Mouse (Mus musculus) WW6 (cell line): ENCODE measurements around the gene Glod5.
"Not testable (repeated sequence)": the region's sequence is repeated elsewhere in the genome, so short reads cannot be mapped to it uniquely, and the experiment has no call there.

Experiments
- DNase-seq: peaks from one replicate; pipeline ENCODE4 v3.0.0-alpha.2; 2013; ENCODE audit warnings: low read depth, low spot score

The Glod5 gene

GRCm38 (mm10) chrX:8018286-8018685 is at the start of gene Glod5:
TSS of gene Glod5 (minus strand) at chrX:8018492.
- DNase-seq, result no peak

- not testable (repeated sequence) for DNase-seq
Observed at GRCm38 (mm10) chrX:8051044-8051781, 32.9 kb upstream of the Glod5 start.

DNA sequence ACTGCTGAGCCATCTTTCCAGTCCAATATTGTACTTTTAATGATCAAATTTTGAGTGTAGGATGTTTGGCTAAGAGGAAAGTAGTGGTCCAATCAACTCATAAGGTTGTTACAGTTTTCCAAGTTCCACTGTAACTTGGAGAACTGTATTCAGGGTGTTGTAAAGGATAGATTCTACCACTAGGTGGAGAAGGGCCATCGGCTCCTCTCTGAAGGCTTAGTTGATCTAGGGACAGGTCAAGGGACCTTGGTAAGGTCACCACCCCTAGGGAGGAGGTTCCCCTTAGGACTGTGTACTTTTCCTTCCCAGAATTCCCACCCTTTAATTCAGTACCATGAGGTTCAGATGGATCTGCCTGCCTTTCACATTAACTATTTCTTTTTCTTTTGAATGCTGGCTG is 14.7 kb upstream of the Glod5 start:
- DNase-seq, result no peak

DNA sequence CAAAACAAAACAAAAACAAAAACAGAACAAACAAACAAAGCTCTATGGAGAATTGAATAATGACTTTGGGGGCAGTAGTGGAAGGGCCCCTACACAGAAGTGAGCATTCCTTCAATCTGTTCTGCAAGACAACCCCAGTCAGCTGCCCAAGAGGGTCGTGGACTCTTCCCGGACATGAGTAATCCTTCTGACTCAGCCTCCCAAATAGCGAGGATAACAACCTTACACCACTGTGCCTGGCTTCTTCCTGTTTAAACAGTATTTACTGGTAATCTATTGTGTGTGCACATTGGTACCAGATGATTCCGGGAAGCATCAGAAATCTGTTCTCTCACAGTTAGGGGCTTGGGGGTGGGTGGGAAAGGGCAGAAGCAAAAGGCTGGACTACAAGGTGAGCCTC is 8.5 kb upstream of the Glod5 start:
- DNase-seq, result no peak

DNA sequence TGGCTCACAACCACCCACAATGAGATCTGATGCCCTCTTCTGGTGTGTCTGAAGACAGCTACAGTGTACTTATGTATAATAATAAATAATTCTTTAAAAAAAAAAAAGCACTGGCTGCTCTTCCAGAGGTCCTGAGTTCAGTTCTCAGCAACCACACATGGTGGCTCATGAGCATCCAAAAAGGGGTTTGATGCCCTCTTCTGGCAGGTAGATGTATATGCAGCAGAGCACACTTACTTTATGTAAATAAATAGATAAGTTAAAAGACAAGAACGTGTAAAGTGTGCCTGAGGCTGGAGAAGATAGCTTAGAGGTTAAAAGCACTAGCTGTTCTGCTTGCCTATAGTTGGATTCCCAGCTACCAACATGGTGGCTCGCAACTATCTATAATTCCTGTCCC is 6.5 kb upstream of the Glod5 start:
- no peak for DNase-seq

DNA sequence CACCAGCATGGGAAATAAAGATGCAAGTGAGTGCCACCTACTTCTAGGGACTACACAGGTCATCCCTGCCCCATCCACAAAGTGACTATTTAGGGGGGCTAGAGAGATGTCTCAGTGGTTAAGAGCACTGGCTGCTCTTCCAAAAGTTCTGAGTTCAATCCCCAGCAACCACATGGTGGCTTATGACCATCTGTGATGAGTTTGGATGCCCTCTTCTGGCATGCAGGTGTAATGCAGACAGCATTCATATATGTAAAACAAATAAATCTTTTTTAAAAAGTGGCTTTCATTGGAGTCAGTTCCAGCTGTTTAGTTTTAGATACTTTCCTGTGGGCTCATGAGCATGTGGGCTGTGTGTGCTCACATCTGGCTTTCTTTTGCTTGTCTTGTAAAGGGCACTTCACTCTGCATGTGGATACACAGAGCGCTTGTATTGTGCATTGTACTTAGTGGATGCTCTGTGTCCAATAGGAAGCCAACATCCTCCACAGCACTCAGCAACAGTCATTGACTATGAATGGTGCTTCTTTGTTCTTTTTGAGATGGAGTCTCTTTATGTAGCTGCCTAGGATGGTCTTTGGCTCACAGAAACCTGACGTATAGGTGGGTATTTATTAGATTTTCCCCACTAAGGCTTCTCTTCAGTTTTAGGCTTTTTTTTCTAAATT is 2.0 kb upstream of the Glod5 start:
- no peak for DNase-seq

- no peak for DNase-seq
Observed at GRCm38 (mm10) chrX:8017142-8017541, 1.1 kb downstream of the Glod5 start.

GRCm38 (mm10) chrX:8015675-8016074 is 2.6 kb downstream of the Glod5 start:
- not testable (repeated sequence) for DNase-seq

GRCm38 (mm10) chrX:8013569-8014314 is 4.5 kb downstream of the Glod5 start:
- no peak for DNase-seq

DNA sequence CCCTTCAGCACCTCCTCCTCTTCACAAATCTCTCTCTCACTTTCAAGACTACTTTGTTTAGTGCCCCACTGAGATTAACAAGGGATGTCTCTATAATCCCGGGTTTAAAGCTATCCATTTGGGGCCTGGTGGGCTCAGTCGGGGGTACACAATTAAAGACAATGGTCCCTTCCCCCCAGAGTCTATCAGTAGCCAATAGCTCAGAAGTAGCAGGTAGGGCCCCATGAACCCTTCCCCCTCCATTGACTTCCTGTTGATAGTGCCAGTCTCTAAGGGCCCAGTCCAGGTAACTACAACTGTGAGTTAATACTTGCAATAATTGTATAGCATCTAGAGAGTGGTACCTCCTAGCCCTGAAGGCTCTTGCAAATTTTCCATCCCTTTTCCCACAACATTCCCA is 5.1 kb downstream of the Glod5 start:
- no peak for DNase-seq

GRCm38 (mm10) chrX:8009356-8009755 is 8.9 kb downstream of the Glod5 start:
- DNase-seq, result not testable (repeated sequence)

- no peak for DNase-seq
Observed at GRCm38 (mm10) chrX:8008543-8008942, 9.7 kb downstream of the Glod5 start.

DNA sequence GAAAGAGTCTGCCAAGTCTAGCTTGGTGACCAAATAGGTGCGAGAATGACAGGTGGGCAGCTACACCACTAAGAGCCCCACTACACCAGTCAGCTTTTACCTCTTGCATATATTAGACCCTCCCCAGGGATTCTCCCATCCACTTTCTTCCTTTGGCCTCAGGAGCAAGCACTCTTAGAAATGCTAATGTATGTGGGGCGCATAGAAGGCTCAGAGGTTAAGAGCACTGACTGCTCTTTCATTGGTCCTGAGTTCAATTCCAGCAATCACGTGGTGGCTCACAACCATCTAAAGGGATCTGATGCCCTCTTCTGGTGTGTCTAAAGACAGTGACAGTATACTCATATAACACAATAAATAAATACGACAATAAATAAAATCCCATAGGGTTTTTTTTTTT is 15.3 kb downstream of the Glod5 start:
- no peak for DNase-seq

- no peak for DNase-seq
Observed at GRCm38 (mm10) chrX:8002001-8002400, 16.3 kb downstream of the Glod5 start.

DNA sequence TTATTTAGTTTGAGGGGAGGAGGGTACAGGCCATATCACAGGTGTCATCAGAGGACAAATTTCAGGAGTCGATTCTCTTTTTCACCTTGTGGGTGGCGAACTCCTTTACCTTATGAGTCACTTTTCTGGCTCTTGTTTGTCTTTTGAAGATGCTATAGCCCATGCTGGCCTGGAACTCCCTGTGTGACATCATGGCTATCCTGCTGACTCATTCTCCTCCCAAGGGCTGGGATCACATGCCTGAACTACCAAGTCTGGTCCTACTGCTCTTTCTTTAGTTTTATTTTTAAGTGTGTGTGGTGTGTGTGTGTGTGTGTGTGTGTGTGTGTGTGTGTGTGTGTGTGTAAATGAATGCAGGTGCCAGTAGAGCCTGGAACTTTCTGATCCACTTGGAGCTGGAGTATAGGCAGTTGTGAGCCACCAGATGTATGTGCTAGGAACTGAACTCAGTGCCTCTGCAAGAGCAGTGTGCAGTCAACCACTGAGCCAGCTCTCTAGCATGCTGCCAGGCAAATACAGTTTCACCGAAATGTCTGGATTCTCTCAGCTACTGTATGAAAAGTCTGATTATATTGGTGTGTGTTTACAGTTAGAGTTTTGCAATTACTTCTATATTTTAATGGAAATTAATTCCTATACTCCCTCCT is 17.6 kb downstream of the Glod5 start:
- DNase-seq, result no peak

- no peak for DNase-seq
Observed at GRCm38 (mm10) chrX:7993068-7993735, 25.1 kb downstream of the Glod5 start.

DNA sequence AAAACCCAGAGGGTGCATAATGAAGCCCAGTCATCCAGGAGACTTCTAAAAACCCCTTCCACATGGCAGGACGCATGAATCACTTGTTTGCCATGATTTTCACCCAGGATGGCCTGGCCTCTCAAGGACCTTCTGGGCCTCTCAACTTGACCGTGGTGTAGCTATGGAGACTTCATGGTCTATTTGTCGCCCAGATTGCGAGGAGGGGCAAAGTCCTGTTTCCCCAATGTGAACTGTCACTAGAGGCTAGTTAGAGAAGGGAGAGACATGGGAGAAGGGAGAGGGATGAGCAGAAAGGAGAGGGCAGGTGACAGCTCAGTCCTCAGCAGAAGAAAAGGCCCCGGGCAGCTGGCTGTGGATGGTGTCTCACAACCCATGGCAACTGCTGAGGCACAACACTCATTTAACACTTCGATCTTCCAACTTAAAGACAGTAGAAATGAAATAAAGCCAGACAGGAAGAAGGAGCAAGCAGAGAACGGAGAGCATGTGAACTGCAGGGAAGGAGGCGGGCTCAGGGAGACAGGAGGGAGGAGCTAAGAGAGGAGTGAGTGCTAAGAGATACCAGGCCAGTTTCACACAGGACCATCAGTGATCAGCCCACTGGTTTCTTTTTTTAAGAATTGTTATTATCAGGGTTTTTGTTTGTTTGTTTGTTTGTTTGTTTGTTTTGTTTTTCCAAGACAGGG is 25.8 kb downstream of the Glod5 start:
- DNase-seq, result no peak

GRCm38 (mm10) chrX:7981368-7981767 is 36.9 kb downstream of the Glod5 start:
- no peak for DNase-seq

- no peak for DNase-seq
Observed at GRCm38 (mm10) chrX:7977892-7978291, 40.4 kb downstream of the Glod5 start, which contains the start of gene Gata1. TSS of gene Gata1 (minus strand) at chrX:7978071.

DNA sequence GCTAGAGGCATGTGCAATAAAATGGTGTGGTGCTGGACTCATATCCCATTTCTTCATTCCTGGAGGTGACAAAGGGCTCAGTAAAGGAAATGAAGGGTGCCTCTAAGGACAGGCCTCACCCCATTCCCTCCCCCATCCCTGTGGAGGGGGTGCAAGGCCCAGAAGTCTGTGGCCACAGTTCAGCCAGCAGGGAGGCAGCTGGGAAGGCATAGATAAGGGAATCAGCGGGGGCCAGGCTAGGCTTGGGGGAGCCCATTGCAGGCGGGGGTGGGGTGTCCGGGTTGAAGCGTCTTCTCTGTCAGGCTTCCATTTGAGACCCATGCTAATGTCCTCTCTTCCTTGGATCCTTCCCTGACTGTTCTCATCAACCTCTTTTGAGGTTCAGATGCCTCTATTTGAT is 47.0 kb downstream of the Glod5 start:
- DNase-seq, result no peak

- DNase-seq, result no peak
Observed at GRCm38 (mm10) chrX:7968899-7969298, 49.4 kb downstream of the Glod5 start.
